Mouse (Mus musculus) liver, adult 2 months (tissue): ENCODE measurements around the gene Gm3755. TPM values are rescaled to one million over a fixed set of nuclear protein-coding genes. Genes with fewer than 3 reads are reported as not detected.
"Not testable (repeated sequence)": the region's sequence is repeated elsewhere in the genome, so short reads cannot be mapped to it uniquely, and the experiment has no call there.

ENCODE experiments used
- DNase-seq: peaks from one replicate; pipeline ENCODE4 v3.0.0-alpha.2; 2011; ENCODE audit warnings: low read depth, low spot score; ENCODE audit errors: extremely low read depth
- H3K27ac ChIP-seq: fragments of 200-500 bp; replicated peaks from 2 replicates; pipeline ENCODE4 v1.5.1; 2012; ENCODE audit warnings: low read depth, mild to moderate bottlenecking, control low read depth, inconsistent platforms, low read length; ENCODE audit not compliant: insufficient read depth
- H3K27me3 ChIP-seq: fragments of 200-500 bp; 2 replicates; pipeline ENCODE4 v1.6.1; 2012; ENCODE audit warnings: mild to moderate bottlenecking, moderate library complexity, low read length, inconsistent platforms; ENCODE audit not compliant: control insufficient read depth, insufficient read depth
- H3K36me3 ChIP-seq: fragments of 200-500 bp; 2 replicates; pipeline ENCODE4 v1.6.1; 2012; ENCODE audit warnings: low read length, inconsistent platforms; ENCODE audit not compliant: control insufficient read depth, insufficient read depth
- H3K4me1 ChIP-seq: fragments of 200-500 bp; 2 replicates; pipeline ENCODE4 v1.6.1; 2011; ENCODE audit warnings: low read length; ENCODE audit not compliant: control insufficient read depth, insufficient read depth
- H3K4me3 ChIP-seq: fragments of 200-500 bp; 2 replicates; pipeline ENCODE4 v1.5.1; 2011; ENCODE audit warnings: low read depth, mild to moderate bottlenecking, control low read depth, low read length, moderate library complexity; ENCODE audit not compliant: insufficient read depth
- H3K79me2 ChIP-seq: fragments of 200-500 bp; 2 replicates; pipeline ENCODE4 v1.6.1; 2012; ENCODE audit warnings: inconsistent platforms, mild to moderate bottlenecking, low read length, moderate library complexity; ENCODE audit not compliant: control insufficient read depth, insufficient read depth
- H3K9ac ChIP-seq: fragments of 200-500 bp; 2 replicates; pipeline ENCODE4 v1.6.1; 2012; ENCODE audit warnings: low read depth, mild to moderate bottlenecking, control low read depth, inconsistent platforms, low read length
- WGBS: fragments of 180-500 bp; shearing (Covaris S2); methylation state at CpG from one replicate; pipeline ENCODE4 v1.1.7; 2018; 5-methylcytosine and 5-hydroxymethylcytosine counted together
- polyA plus RNA-seq: library from polyadenylated mRNA; depleted of rRNA; stranded (reverse); fragments of >200 nt; gene quantifications from 2 replicates; pipeline ENCODE4 v1.2.3, GENCODE M21; 2012; rRNA removed
- total RNA-seq: library from RNA; depleted of rRNA; stranded (reverse); fragments of >200 nt; gene quantifications from 2 replicates; pipeline ENCODE4 v1.2.3, GENCODE M21; 2014; rRNA removed

The Gm3755 gene
- not detected in 2 replicates for total RNA-seq
- polyA plus RNA-seq = not detected in 2 replicates

DNA sequence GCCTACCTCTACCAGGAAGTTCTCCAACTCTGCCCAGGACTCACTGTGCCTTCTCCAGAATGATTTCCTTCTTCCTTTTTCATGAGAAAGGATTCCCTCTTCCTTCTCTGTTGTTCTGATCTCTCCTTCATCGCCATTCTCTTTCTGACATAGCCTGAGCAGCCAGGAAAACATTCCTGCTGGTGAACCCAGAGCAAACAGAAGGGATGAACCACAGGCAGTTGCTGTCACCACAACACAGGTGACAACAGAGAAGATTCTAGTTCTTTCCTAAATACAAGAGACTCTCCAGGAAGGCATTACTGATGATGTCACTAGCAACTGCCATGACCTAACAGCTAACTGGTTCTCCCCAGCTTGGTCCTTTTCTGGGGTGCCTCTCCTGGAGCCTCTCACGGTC is at the start of gene Gm3755:
TSS of gene Gm3755 (minus strand) at position 101 of the 400 bp plus-strand sequence.
- H3K4me3 ChIP-seq, H3K27ac ChIP-seq, DNase-seq, H3K9ac ChIP-seq, H3K4me1 ChIP-seq, H3K36me3 ChIP-seq, H3K79me2 ChIP-seq, H3K27me3 ChIP-seq: not testable (repeated sequence)
- WGBS = no CpG with 5 or more reads among the region's 2 CpGs

DNA sequence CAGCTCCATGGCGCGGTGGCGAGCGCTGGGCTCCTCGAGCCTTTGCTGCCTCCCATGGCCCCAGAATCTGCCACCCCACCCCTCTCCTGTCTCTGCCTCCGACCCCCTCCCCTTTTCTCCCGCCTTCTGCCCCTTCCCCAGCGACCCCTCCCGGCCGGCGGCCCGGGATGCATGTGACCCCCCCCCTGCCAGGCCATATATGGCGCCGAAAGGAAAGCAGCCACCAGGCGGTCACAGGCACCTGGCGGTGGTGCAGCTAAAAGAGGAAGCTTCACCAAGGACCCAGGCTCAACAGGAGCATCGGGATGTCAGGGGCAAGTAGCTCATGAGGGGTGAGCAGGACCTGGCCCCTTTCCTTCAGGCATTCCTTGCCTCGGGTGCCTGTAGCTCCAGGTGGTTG is 38.0 kb upstream of the Gm3755 start:
- not testable (repeated sequence) for H3K4me3 ChIP-seq, H3K9ac ChIP-seq, H3K27me3 ChIP-seq, H3K36me3 ChIP-seq, DNase-seq, H3K4me1 ChIP-seq, H3K79me2 ChIP-seq, H3K27ac ChIP-seq
- WGBS = 2% methylated on average over 13 of the region's 18 CpGs

GRCm38 (mm10) chr14:7483662-7484061 is 32.9 kb upstream of the Gm3755 start, which contains the start of gene Gm3752:
Gene Gm3752 (minus strand): TSS chr14:7483762.
- DNase-seq, H3K27ac ChIP-seq, H3K27me3 ChIP-seq, H3K36me3 ChIP-seq, H3K4me1 ChIP-seq, H3K9ac ChIP-seq, H3K4me3 ChIP-seq, H3K79me2 ChIP-seq: not testable (repeated sequence)
- WGBS = 71% methylated on average over 1 of the region's 3 CpGs

- H3K4me3 ChIP-seq, H3K79me2 ChIP-seq, H3K9ac ChIP-seq, DNase-seq, H3K27me3 ChIP-seq, H3K4me1 ChIP-seq, H3K27ac ChIP-seq, H3K36me3 ChIP-seq: not testable (repeated sequence)
- WGBS = 82% methylated on average over 2 of the region's 2 CpGs
These were observed 28.2 kb downstream of the Gm3755 start for GRCm38 (mm10) chr14:7422496-7422895.

Other genes starting within 250 kb of the Gm3755 start
- not detected in 2 replicates for gene Gm3727, start 186.2 kb downstream of the Gm3755 start, total RNA-seq
- gene Gm3727, start 186.2 kb downstream of the Gm3755 start, polyA plus RNA-seq = not detected in 2 replicates
- gene Gm3739, start 135.9 kb downstream of the Gm3755 start, total RNA-seq = not detected in 2 replicates
- gene Gm3739, start 135.9 kb downstream of the Gm3755 start, polyA plus RNA-seq = not detected in 2 replicates
- gene Gm5797, start 118.5 kb downstream of the Gm3755 start, total RNA-seq = not detected in 2 replicates
- not detected in 2 replicates for gene Gm5797, start 118.5 kb downstream of the Gm3755 start, polyA plus RNA-seq
- gene Gm8374, start 85.8 kb downstream of the Gm3755 start, total RNA-seq = not detected in 2 replicates
- not detected in 2 replicates for gene Gm8374, start 85.8 kb downstream of the Gm3755 start, polyA plus RNA-seq
- gene Gm3752, start 32.8 kb upstream of the Gm3755 start, total RNA-seq = not detected in 2 replicates
- gene Gm3752, start 32.8 kb upstream of the Gm3755 start, polyA plus RNA-seq = not detected in 2 replicates
- gene Gm3558, start 117.6 kb upstream of the Gm3755 start, total RNA-seq = 0.09 TPM in 1 of 2 replicates, not detected in the other
- not detected in 2 replicates for gene Gm3558, start 117.6 kb upstream of the Gm3755 start, polyA plus RNA-seq
- not detected in 2 replicates for gene Gm10338, start 144.7 kb upstream of the Gm3755 start, total RNA-seq
- gene Gm10338, start 144.7 kb upstream of the Gm3755 start, polyA plus RNA-seq = not detected in 2 replicates
- not detected in 2 replicates for gene Gm10128, start 193.1 kb upstream of the Gm3755 start, total RNA-seq
- not detected in 2 replicates for gene Gm10128, start 193.1 kb upstream of the Gm3755 start, polyA plus RNA-seq